Mouse (Mus musculus) liver, postnatal 0 days (tissue): ENCODE results near the gene Kcna6.

ENCODE experiments used
- CTCF ChIP-seq: sonication (generic); IDR thresholded peaks from 2 replicates; pipeline ENCODE4 v1.5.1; 2016; ENCODE audit warnings: antibody characterized with exemption, low read depth
- EP300 ChIP-seq: IDR thresholded peaks from 2 replicates; pipeline ENCODE4 v1.6.1; 2016; ENCODE audit warnings: antibody characterized with exemption, low read depth, mild to moderate bottlenecking

GRCm38 (mm10) chr6:126777889-126778288 lies 37.4 kb upstream of the Kcna6 start:
- TF ChIP-seq CTCF (no peak), EP300 (no peak)
